Mouse (Mus musculus) granulocyte monocyte progenitor cell, adult 5-6 weeks (primary cell): ENCODE measurements around the gene Bach2. TPM values are rescaled to one million over a fixed set of nuclear protein-coding genes. Genes with fewer than 3 reads are reported as not detected.

Experiments
- ATAC-seq: replicated peaks from 2 replicates; pipeline ENCODE4 v1.8.0; 2016; ENCODE audit warnings: mild to moderate bottlenecking, moderate TSS enrichment, inconsistent platforms; ENCODE audit not compliant: poor library complexity, severe bottlenecking
- total RNA-seq, 2 experiments: library from RNA; stranded (forward) in 1 of 2; stranded (reverse) in 1 of 2; fragments of 200-712, 200-1000 nt in 1 of 2; fragments of >200 nt in 1 of 2; fragmentation: Nextera tagmentation in 1 of 2; gene quantifications; 2 replicates each; pipeline ENCODE4 v1.2.3; 2014 to 2017

The Bach2 gene
- total RNA-seq (2014; fragmentation: Nextera tagmentation) (0.67 and 4.9 TPM in 2 replicates), total RNA-seq (2017) (under 0.01 and 0.17 TPM in 2 replicates)

DNA sequence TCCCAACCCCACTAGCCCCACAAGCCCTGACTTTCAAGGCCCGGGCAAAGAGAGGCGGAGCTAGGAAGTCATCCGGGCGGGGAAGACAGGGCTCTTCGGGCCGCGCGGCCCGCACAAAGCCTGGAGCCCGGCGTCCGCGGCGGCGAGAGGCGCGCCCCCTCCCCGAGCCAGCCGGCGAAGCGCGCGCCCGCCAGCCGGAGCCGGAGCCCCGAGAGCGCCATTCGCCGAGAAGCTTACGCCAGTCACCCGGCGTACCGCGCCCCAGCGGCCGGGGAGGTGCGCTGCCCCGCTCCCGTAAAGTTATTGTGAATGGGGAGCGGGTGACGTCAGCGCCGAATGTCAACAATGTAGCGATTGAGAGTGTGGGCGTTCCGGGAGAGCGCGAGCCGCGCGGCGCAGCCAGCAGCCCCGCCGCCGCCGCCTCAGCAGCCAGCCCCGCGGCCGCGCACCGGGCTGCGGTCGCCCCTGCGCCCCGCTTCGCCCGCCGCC, at the start of gene Bach2:
Gene Bach2, plus strand, starts transcription at position 439 of the 489 bp plus-strand sequence.
- peak; percentile 84 for ATAC-seq

GRCm38 (mm10) chr4:32189416-32190036, 49.1 kb upstream of the Bach2 start:
- peak; percentile 51 for ATAC-seq

DNA sequence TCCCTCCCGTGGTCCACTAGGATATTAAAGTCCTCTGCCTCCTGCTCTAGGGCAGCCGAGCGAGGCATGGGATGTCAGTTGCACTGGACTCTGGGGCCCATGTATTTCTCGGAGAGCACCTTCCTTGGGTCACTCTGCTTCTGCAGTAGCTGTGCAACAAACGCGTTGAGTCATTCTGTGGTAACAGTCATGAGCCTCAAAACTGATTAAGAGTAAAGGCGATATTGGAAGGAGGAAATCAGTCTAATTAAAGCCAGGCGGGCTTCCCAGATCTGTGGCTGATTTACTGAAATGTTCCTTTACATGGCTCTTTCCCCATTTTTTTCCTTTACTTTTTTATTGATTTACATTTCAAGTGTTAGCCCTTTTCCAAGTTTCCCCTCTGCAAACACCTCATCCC, 48.1 kb upstream of the Bach2 start:
- ATAC-seq, result peak; percentile 59

DNA sequence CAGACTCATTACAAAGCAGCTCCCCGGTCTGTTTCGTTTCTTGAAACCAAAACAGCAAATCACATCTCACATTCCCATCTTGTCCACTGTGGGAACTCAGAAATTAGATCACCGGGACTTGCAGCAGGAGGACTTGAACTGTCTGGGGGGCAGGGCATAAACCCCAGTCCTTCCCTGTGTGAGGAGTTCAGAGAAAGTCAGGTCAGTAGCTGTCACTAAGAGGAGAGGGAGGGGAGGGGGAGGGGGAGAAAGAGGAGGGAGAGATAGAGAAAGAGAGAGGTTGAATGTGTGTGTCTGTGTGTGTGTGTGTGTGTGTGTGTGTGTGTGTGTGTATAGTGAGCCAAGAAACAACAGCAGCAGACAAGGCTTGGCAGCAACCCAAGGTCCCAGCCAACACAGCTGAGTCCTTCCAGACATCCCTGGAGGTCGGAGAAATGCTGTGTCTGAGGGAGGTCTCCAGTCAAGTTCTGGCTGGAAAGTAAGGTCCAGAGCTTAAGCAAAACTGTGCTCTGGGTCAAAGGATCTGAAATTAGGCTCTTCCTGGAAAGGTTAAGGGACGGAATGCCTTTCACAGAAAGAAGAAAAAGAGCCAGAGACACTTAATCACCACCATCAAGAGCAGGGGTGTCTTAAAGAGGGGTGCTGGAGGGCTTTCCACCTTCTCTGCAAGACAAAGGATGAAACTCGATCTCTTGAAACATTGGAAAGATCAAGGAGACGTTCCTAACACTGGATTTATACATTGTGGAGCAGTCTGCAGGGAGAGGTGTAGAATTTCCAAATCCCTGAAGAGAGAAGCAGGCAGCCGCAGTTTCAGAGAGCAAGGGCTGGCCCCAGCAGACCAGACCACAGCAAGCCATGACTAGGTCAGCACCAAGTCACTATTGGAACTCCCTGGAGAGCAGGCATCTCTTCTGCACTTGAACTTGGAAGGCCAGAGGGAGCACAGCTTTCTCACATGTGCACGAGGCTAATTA, 42.4 kb upstream of the Bach2 start:
- no peak for ATAC-seq

- no peak for ATAC-seq
Measured at GRCm38 (mm10) chr4:32198031-32198430, 40.6 kb upstream of the Bach2 start.

- ATAC-seq, result no peak
Measured at GRCm38 (mm10) chr4:32198589-32198988, 40.0 kb upstream of the Bach2 start.

- no peak for ATAC-seq
Measured at GRCm38 (mm10) chr4:32199156-32199555, 39.4 kb upstream of the Bach2 start.

DNA sequence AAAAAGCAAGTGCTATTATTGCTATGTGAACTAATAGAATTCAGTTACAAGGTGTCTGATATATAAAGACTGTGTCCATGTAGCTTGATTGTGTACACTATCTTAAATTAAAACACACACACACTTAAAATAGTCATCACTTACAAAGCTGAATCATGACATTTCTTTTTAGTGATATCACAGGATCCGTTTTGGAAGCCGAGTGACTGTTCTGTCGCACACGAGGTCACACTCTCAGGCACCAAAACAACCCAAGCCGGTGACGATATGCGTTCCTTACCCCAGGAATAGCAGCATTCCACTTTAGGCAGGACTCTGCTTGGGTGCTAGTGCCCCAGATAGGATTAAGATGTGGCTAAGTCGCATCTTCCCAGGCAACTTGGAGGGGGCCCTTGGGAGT, 37.5 kb upstream of the Bach2 start:
- no peak for ATAC-seq

DNA sequence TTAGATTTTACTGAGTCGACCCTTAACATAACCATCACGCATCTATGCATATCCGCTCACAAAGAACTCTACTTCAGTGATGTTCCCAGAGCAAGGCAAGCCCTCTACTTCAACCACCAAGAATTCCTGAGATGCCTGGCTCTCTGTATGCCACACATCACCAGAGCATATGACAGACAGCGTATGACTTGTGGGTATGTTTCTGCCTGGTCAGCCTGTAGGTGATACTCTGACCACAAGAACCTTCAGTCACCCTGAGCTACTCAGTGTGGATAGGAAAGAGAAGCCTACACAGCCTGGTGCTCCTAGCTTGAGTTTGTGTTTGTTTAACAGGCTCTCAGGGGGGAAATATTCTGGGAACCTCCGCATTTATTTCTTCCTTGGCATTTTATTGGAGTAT, 36.2 kb upstream of the Bach2 start:
- ATAC-seq, result no peak

DNA sequence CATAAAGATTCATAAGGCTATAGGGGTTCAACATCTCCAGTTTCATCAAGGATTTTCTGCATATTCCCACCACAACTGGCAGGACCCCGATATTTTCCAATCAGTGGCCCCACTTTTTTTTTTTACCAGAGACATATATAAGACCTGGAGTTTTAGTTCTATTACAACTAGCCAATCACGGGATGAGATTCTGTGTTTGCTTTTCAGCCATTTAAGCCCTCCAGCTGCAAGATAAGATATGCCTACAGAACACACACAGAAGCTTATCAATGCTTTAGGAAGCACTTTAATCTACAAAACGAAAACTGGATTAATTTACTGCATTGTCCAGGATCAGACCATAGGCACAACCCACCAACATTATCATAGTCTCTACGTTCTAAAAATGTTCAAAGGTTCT, 33.8 kb upstream of the Bach2 start:
- ATAC-seq, result no peak

- ATAC-seq, result no peak
Measured at GRCm38 (mm10) chr4:32205825-32206224, 32.8 kb upstream of the Bach2 start.

DNA sequence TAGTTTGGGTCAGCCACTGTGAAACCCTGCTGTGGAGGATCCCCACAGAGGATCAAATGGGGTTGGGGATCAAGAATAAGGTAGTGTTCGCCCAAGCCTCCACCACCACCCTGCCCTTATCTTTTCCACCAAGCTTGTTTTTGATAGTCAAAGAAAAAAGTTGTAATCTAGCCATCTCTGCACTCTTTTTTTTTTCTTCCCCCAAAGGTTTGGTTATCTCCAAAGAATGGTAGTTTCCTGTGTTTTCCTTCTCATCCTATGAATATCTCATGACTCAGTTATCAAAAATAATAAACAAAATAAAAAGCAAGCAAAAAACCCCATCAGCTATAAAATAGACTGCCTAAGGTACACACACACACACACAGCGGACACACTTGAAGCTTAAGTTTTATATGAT, 28.6 kb upstream of the Bach2 start:
- no peak for ATAC-seq

GRCm38 (mm10) chr4:32210424-32211184, 28.0 kb upstream of the Bach2 start:
- ATAC-seq, result no peak

DNA sequence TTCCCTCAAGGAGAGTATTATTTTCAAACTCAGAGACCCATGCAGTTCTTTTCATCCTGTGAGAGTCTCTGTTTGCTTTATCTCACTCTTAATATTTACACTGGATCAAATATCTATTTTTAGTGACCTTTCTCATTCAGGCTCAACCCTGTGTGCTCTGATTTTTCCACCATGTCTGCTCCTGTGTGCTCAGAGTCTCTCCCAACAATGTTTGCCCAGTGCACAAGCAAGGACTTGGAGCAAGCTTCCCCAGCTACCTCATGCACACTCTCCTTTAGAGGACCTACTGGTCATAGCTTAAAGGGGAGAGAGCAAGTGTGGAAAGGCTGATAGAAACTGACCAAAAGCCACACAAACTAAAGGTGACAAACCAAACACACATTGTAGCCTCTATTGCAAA, 26.0 kb upstream of the Bach2 start:
- no peak for ATAC-seq

DNA sequence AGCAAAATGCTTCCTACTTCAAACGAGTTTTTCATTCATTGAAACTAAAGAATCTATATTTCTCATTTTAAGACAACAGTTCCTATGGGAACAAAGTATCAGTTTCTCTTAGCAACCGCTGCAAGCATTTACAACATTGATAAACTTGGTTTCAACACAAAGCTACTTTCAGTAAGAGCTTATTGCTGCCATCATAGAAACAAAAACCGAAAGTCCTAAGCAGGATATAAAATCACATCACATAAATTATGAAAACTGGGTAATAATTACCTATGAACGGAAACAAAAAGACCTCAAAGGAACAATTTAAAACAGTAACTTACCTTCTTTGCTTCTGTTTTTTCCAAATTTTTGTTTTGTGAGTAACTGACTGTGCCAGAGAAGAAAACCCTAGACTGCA, 22.1 kb upstream of the Bach2 start:
- no peak for ATAC-seq

DNA sequence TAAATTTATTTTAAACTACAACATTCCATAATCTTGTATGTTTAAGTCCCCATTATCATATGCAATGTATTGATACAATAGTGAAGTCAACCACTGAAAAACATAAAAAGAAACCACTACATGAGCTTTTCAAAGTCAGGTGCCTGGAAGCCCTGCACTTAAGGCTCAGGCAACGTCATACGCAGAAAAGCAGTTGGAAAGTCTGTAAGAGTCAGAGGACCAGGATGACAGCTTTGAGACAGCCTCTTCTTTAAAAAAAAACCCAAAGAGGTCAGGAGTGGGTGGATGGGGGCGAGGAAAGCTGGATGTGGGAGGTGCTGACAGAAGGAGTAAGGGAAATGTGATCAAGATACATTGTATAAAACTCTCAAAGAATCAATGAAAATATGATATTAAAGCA, 21.6 kb upstream of the Bach2 start:
- ATAC-seq, result no peak

DNA sequence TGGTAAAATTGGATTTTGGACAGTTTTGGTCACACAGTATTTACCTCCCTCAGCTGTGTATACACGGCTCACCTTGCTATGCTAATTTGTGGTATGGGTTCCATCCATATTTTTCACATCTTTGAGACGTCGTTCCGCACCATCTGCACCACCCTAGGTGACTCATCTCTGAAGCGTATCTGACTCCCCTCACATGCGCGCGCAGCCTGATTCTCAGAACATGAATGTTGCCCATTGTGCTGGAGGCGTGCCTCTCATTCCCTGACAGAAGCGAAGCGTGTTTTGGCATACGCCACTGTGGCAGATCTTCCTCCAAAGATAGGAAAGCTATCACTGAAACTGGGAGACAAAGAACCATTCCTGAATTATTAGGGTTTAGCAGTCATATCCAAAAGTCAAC, 21.0 kb upstream of the Bach2 start:
- no peak for ATAC-seq

DNA sequence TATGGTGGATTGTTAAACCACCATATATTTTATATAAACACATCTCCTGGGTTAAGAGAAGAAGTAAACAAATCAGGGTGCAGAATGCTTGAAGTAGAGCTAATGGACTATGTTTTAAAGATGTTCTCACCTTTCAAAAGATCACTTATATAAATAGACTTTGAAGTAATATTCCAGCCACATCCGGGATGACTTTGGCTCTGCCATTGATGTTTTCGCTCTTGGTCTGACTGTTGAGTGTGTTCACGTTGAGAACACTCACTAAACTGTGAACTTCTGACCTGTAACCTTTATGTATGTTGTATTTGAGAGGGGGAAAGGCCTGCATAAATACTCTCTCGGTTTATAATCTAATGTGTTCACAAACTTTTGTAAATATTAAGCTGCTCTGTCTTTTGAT, 20.2 kb upstream of the Bach2 start:
- no peak for ATAC-seq

- ATAC-seq, result no peak
Measured at GRCm38 (mm10) chr4:32219428-32220128, 19.0 kb upstream of the Bach2 start.

- no peak for ATAC-seq
Measured at GRCm38 (mm10) chr4:32220129-32220491, 18.5 kb upstream of the Bach2 start.
